Mouse (Mus musculus) myocyte (in vitro differentiated cells): ENCODE data around the gene Gm11733. TPM values are rescaled to one million over a fixed set of nuclear protein-coding genes. Genes with fewer than 3 reads are reported as not detected.

Experiments
- H3K27me3 ChIP-seq: one replicate; pipeline ENCODE4 v1.6.1; 2011; ENCODE audit not compliant: control insufficient read depth, insufficient read depth, insufficient read length
- H3K36me3 ChIP-seq: one replicate; pipeline ENCODE4 v1.6.1; 2011; ENCODE audit not compliant: control insufficient read depth, insufficient read depth
- H3K4me2 ChIP-seq: one replicate; pipeline ENCODE4 v1.6.1; 2011; ENCODE audit warnings: low read depth, control low read depth
- H3K4me3 ChIP-seq: one replicate; pipeline ENCODE4 v1.5.1; 2011; ENCODE audit warnings: mild to moderate bottlenecking, control low read depth, moderate library complexity
- H3K79me2 ChIP-seq: one replicate; pipeline ENCODE4 v1.6.1; 2011; ENCODE audit not compliant: control insufficient read depth, insufficient read depth
- H3ac ChIP-seq: one replicate; pipeline ENCODE4 v1.6.1; 2011; ENCODE audit not compliant: control insufficient read depth, insufficient read length
- CEBPB ChIP-seq: IDR thresholded peaks from 2 replicates; pipeline ENCODE4 v1.6.1; 2011; ENCODE audit warnings: mild to moderate bottlenecking, moderate library complexity; ENCODE audit not compliant: poor library complexity, insufficient read depth, severe bottlenecking
- E2F4 ChIP-seq: IDR thresholded peaks from one replicate; pipeline ENCODE4 v1.6.1; 2011; ENCODE audit warnings: mild to moderate bottlenecking, control low read depth, moderate library complexity; ENCODE audit not compliant: insufficient read depth
- MAX ChIP-seq: IDR thresholded peaks from one replicate; pipeline ENCODE4 v1.6.1; 2011; ENCODE audit warnings: low read depth, mild to moderate bottlenecking, control low read depth
- MYOD1 ChIP-seq, 3 experiments: IDR thresholded peaks; one replicate each; pipeline ENCODE4 v1.6.1; 2011; ENCODE audit warnings: control low read depth in 2 of 3, low read depth in 2 of 3, mild to moderate bottlenecking in 2 of 3, moderate library complexity in 1 of 3; ENCODE audit not compliant: insufficient read length in 2 of 3, control insufficient read depth in 1 of 3
- MYOG ChIP-seq, 3 experiments: IDR thresholded peaks; one replicate each; pipeline ENCODE4 v1.6.1; 2011; ENCODE audit warnings: control low read depth in 2 of 3, low read depth in 2 of 3, mild to moderate bottlenecking in 2 of 3; ENCODE audit not compliant: insufficient read length in 2 of 3, control insufficient read depth in 1 of 3, insufficient read depth in 1 of 3
- POLR2A ChIP-seq: IDR thresholded peaks from one replicate; pipeline ENCODE4 v1.6.1; 2011; ENCODE audit warnings: low read depth, mild to moderate bottlenecking, control low read depth, moderate library complexity; ENCODE audit not compliant: insufficient read length
- POLR2AphosphoS2 ChIP-seq: IDR thresholded peaks from one replicate; pipeline ENCODE4 v1.6.1; 2011; ENCODE audit warnings: low read depth, control low read depth; ENCODE audit not compliant: insufficient read length
- REST ChIP-seq: IDR thresholded peaks from one replicate; pipeline ENCODE4 v1.6.1; 2011; ENCODE audit warnings: mild to moderate bottlenecking, control low read depth, moderate library complexity; ENCODE audit not compliant: insufficient read depth, insufficient read length
- SRF ChIP-seq: IDR thresholded peaks from one replicate; pipeline ENCODE4 v1.6.1; 2011; ENCODE audit warnings: low read depth; ENCODE audit not compliant: control insufficient read depth, insufficient read length
- TCF12 ChIP-seq: IDR thresholded peaks from one replicate; pipeline ENCODE4 v1.6.1; 2011; ENCODE audit warnings: mild to moderate bottlenecking, control low read depth; ENCODE audit not compliant: poor library complexity, insufficient read depth, severe bottlenecking
- TCF3 ChIP-seq: IDR thresholded peaks from one replicate; pipeline ENCODE4 v1.6.1; 2011; ENCODE audit warnings: low read depth, control low read depth; ENCODE audit not compliant: insufficient read length
- USF1 ChIP-seq: IDR thresholded peaks from one replicate; pipeline ENCODE4 v1.6.1; 2011; ENCODE audit warnings: low read depth, mild to moderate bottlenecking, control low read depth, moderate library complexity
- polyA plus RNA-seq: library from polyadenylated mRNA; unstranded; fragments of >200 nt; fragmentation: generic; extraction: Trizol; gene quantifications from one replicate; pipeline ENCODE4 v1.2.1, GENCODE M21; 2012; ENCODE audit warnings: missing spikeins

Gene Gm11733
- polyA plus RNA-seq, 1 experiment: not detected

DNA sequence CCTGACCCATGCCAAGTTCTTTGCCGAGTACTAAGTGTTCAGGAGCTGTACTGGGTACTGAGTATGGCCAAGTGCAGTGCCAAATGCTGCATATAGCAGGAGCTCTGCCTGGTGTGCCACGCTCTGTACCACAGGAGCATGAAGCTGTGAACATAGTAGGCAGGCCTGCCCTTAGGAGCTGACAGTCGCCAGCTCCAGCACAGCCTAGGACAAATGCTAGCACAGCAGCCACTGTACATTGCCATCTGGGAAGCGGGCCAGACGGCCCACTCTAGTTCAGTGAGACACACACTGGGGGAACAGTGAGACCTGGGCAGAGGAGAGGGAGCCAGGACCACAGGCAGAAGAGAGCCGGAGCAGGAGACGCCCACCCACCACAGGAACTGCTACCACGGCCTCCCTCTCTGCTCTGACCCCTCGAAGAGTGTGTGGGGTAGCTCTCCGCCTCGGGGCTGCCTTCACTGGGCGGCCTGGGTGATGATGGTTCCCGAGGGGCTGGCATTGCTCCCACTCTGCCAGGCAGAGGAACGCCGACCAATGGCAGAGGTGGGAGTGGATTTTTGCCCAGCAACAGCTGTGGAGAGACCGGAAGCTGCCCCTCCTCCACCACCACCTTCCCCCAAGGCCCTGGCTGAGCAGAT, 38.8 kb downstream of the Gm11733 start:
- no peak for TF ChIP-seq MAX
- TF ChIP-seq E2F4: no peak
- peak; percentile 7 for TF ChIP-seq TCF12
- TF ChIP-seq SRF: no peak
- TF ChIP-seq MYOG (IDR thresholded peaks at IDR 0.05; ENCODE audit: control insufficient read depth in 1 of 3, insufficient read depth in 1 of 3, insufficient read length in 2 of 3, low read depth in 2 of 3): peak; percentile 63 to 89 (median 65)
- no peak for TF ChIP-seq TCF3
- TF ChIP-seq POLR2A: peak; percentile 48
- TF ChIP-seq MYOD1 (IDR thresholded peaks at IDR 0.05; ENCODE audit: control insufficient read depth in 1 of 3, insufficient read length in 2 of 3, low read depth in 2 of 3): peak in 2 of 3 experiments; percentile 70 to 92
- no peak for TF ChIP-seq USF1
- no peak for TF ChIP-seq POLR2AphosphoS2
- TF ChIP-seq REST: no peak
- no peak for TF ChIP-seq CEBPB
- no peak overlapping the region for H3K4me3 ChIP-seq
- no peaks in the 10 kb centered on the region for H3K27me3 ChIP-seq
- peak overlapping the region; percentile 64 for H3K4me2 ChIP-seq
- no peak overlapping the region for H3ac ChIP-seq
- H3K36me3 ChIP-seq: no peaks in the 10 kb centered on the region
- no peaks in the 10 kb centered on the region for H3K79me2 ChIP-seq

DNA sequence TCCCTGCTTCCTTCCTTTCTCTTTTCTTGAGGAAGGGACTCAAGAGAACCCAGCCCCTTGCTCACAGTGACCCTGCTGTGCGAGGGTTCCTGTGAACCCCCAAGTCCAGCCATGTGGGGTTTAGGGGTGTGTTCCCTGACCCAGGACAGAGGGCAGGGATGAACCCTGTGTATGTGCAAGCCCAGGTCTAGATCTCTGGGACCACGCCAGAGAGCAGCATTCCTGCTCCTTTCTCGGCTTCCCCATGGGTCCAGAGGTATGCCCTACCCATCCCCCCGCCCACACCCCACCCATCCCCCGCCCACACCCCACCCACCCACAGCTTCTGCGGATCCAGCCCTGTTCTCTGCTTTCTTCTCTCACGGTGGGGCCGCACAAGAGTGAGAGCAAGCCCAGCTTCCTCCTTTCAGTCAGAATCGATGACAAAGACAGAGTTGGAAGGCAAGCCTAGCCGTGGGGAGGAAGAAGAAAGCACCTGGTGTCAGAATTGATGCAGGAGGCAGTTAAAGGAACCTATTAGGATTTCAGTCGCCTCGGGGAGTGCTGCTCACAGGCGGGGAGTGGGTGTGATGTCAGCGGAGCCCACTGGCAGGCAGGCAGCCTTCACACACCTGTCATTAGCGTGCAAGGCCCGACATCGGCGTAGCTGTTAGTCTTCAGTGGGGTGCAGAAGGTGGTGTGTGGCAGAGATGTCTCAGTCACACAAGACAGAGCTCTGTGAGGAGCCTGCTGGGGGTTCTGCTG, 41.6 kb downstream of the Gm11733 start:
- Histone ChIP-seq H3K4me3 (no peak overlapping the region), H3ac (no peak overlapping the region), H3K36me3 (no peaks in the 10 kb centered on the region), H3K79me2 (no peaks in the 10 kb centered on the region), H3K27me3 (no peaks in the 10 kb centered on the region), H3K4me2 (no peak overlapping the region)
- TF ChIP-seq MYOD1 (IDR thresholded peaks at IDR 0.05; ENCODE audit: control insufficient read depth in 1 of 3, insufficient read length in 2 of 3, low read depth in 2 of 3) (peak in 1 of 3 experiments; percentile 46), POLR2A (no peak)

DNA sequence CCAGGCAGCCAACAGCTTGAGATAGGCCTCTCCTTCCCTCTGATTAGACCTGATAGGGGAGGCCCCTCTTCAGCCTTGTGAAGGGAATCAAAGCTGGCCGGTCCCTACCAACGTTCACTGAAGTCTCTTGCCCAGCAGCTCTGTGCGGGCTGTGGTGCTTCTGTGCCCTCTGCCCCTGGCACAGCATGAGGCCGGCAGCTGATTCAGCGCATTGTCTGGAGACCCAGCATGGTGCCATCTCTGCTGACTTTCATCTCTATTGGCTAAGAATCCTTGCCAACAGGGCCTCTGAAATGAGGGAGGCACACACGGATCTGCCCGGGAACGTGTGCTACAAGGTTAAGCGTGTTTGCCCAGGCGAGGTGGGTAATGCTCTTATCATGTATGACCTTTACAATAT, 48.2 kb downstream of the Gm11733 start:
- TF ChIP-seq CEBPB: no peak
- TF ChIP-seq MAX: no peak
- TF ChIP-seq SRF: no peak
- TF ChIP-seq TCF12: no peak
- TF ChIP-seq TCF3: no peak
- TF ChIP-seq REST: no peak
- no peak for TF ChIP-seq USF1
- no peak for TF ChIP-seq MYOG (IDR thresholded peaks at IDR 0.05; ENCODE audit: control insufficient read depth in 1 of 3, insufficient read depth in 1 of 3, insufficient read length in 2 of 3, low read depth in 2 of 3)
- no peak for TF ChIP-seq E2F4
- no peak for TF ChIP-seq MYOD1 (IDR thresholded peaks at IDR 0.05; ENCODE audit: control insufficient read depth in 1 of 3, insufficient read length in 2 of 3, low read depth in 2 of 3)
- no peak for TF ChIP-seq POLR2A
- no peak for TF ChIP-seq POLR2AphosphoS2
- no peak overlapping the region for H3ac ChIP-seq
- no peaks in the 10 kb centered on the region for H3K79me2 ChIP-seq
- H3K27me3 ChIP-seq: no peaks in the 10 kb centered on the region
- H3K36me3 ChIP-seq: no peaks in the 10 kb centered on the region
- H3K4me2 ChIP-seq: no peak overlapping the region
- H3K4me3 ChIP-seq: no peak overlapping the region

DNA sequence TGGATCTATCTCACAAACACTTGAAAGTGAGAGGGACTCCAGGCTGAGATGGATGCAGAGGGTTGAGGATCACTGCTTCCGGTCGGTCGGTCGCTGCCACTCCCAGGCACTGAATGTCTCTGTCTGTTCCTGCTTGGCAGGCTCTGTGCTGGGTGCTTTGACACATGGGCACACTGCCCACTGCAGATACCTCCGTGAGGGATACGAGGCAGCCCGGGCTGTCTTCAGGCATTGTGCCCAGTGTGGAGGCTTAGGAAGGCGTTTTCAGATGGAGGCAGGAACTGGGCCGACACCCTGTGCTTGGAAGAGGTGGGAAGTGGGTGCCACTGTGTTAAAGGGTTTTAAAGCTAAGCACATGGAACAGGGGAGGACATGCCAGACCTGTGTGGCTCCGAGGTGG, 50.7 kb downstream of the Gm11733 start:
- H3K27me3 ChIP-seq: no peaks in the 10 kb centered on the region
- no peaks in the 10 kb centered on the region for H3K79me2 ChIP-seq
- TF ChIP-seq POLR2AphosphoS2 (no peak), USF1 (no peak), SRF (no peak), TCF12 (no peak), MYOD1 (IDR thresholded peaks at IDR 0.05; ENCODE audit: control insufficient read depth in 1 of 3, insufficient read length in 2 of 3, low read depth in 2 of 3) (no peak), MAX (no peak), REST (no peak), POLR2A (no peak), MYOG (IDR thresholded peaks at IDR 0.05; ENCODE audit: control insufficient read depth in 1 of 3, insufficient read depth in 1 of 3, insufficient read length in 2 of 3, low read depth in 2 of 3) (no peak), CEBPB (no peak), E2F4 (no peak), TCF3 (no peak)
- no peak overlapping the region for H3ac ChIP-seq
- no peaks in the 10 kb centered on the region for H3K36me3 ChIP-seq
- H3K4me3 ChIP-seq: no peak overlapping the region
- peak overlapping the region; percentile 78 for H3K4me2 ChIP-seq
